Mouse (Mus musculus) heart, adult 2 months (tissue): ENCODE measurements around the gene Ninj2. TPM values are rescaled to one million over a fixed set of nuclear protein-coding genes. Genes with fewer than 3 reads are reported as not detected.
A peak's percentile ranks its signal among the peaks of the same experiment; 100 is the strongest.

Source experiments
- DNase-seq, 2 experiments: peaks; one replicate each; pipeline ENCODE4 v3.0.0; 2021
- H3K27ac ChIP-seq: fragments of 200-600 bp; 2 replicates; pipeline ENCODE4 v1.8.1; 2022
- H3K27me3 ChIP-seq: fragments of 200-500 bp; 2 replicates; pipeline ENCODE4 v1.6.1; 2012; ENCODE audit warnings: mild to moderate bottlenecking, low read length, inconsistent platforms, mixed read lengths; ENCODE audit not compliant: control insufficient read depth, insufficient read depth
- H3K36me3 ChIP-seq: fragments of 200-500 bp; 2 replicates; pipeline ENCODE4 v1.6.1; 2012; ENCODE audit warnings: low read length, inconsistent platforms; ENCODE audit not compliant: control insufficient read depth, insufficient read depth
- H3K4me1 ChIP-seq: fragments of 200-500 bp; 2 replicates; pipeline ENCODE4 v1.6.1; 2011; ENCODE audit warnings: low read length; ENCODE audit not compliant: control insufficient read depth, insufficient read depth
- H3K4me3 ChIP-seq: fragments of 200-600 bp; 2 replicates; pipeline ENCODE4 v1.8.1; 2022
- H3K79me2 ChIP-seq: fragments of 200-500 bp; replicated peaks from 2 replicates; pipeline ENCODE4 v1.6.1; 2012; ENCODE audit warnings: mild to moderate bottlenecking, inconsistent platforms, low read length, moderate library complexity, mixed read lengths; ENCODE audit not compliant: control insufficient read depth, insufficient read depth
- H3K9ac ChIP-seq: fragments of 200-500 bp; 2 replicates; pipeline ENCODE4 v1.6.1; 2012; ENCODE audit warnings: low read depth, mild to moderate bottlenecking, control low read depth, inconsistent platforms, low read length, mixed read lengths
- CTCF ChIP-seq: fragments of 200-600 bp; IDR thresholded peaks from 2 replicates; pipeline ENCODE4 v1.8.1; 2022; ENCODE audit warnings: antibody characterized with exemption, mild to moderate bottlenecking, moderate library complexity
- EP300 ChIP-seq: fragments of 200-500 bp; IDR thresholded peaks from 2 replicates; pipeline ENCODE4 v1.6.1; 2011; ENCODE audit warnings: low read depth, low read length, control low read depth; ENCODE audit not compliant: insufficient read depth
- POLR2A ChIP-seq: fragments of 200-500 bp; IDR thresholded peaks from 2 replicates; pipeline ENCODE4 v1.6.1; 2011; ENCODE audit warnings: mild to moderate bottlenecking, low read depth, low read length, control low read depth; ENCODE audit not compliant: insufficient read depth
- WGBS: fragments of 180-500 bp; shearing (Covaris S2); methylation state at CpG from one replicate; pipeline ENCODE4 v1.1.7; 2018; 5-methylcytosine and 5-hydroxymethylcytosine counted together
- intact Hi-C: fragments of 180-260 bp; cut with DNase I; formaldehyde crosslinking; loops from one replicate; pipeline ENCODE4 v1.15.1; 2025
- polyA plus RNA-seq: library from polyadenylated mRNA; depleted of rRNA; stranded (reverse); fragments of >200 nt; gene quantifications from 2 replicates; pipeline ENCODE4 v1.2.3, GENCODE M21; 2012
- total RNA-seq, 2 experiments: library from RNA; stranded (reverse); gene quantifications; 2 replicates each; pipeline ENCODE4 v1.2.3; 2021

Ninj2 gene
- total and polyA plus RNA-seq, 3 experiments, result not detected

GRCm38 (mm10) chr6:120101221-120101620 lies 8.1 kb downstream of the Ninj2 start:
- TF ChIP-seq CTCF (no peak), POLR2A (no peak), EP300 (no peak)
- Histone ChIP-seq H3K4me1 (no peaks in the 10 kb centered on the region), H3K9ac (no peak overlapping the region), H3K4me3 (no peak overlapping the region), H3K27me3 (no peaks in the 10 kb centered on the region), H3K27ac (no peak overlapping the region), H3K79me2 (no peaks in the 10 kb centered on the region), H3K36me3 (no peaks in the 10 kb centered on the region)
- DNase-seq, result no peak
- intact Hi-C loops, result no loop called here
- 77% methylated on average over 12 of the region's 12 CpGs for WGBS

- WGBS, result 84% methylated on average over 6 of the region's 6 CpGs
- Histone ChIP-seq H3K27me3 (no peaks in the 10 kb centered on the region), H3K9ac (no peak overlapping the region), H3K36me3 (no peaks in the 10 kb centered on the region), H3K79me2 (no peaks in the 10 kb centered on the region), H3K4me3 (no peak overlapping the region), H3K4me1 (no peaks in the 10 kb centered on the region), H3K27ac (no peak overlapping the region)
- intact Hi-C loops, result no loop called here
- DNase-seq, result no peak
- no peak for TF ChIP-seq CTCF
Observed at GRCm38 (mm10) chr6:120101996-120102395, 8.8 kb downstream of the Ninj2 start.

DNA sequence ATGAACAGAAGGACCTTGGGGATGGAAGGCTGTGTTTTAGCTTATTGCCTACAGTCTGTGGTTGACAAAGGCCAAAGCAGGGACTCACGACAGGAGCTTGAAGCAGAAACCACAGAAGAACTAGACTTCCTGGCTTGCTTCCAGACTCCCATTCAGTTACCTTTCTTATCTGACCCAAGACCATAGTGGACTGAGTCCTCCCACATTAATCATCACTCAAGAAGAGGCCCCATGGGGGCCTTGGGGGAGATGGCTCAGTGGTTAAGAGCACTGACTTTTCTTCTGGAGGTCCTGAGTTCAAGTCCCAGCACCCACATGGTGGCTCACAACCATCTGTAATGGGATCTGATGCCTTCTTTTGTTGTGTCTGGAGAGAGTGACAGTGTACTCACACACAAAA lies 10.0 kb downstream of the Ninj2 start:
- Histone ChIP-seq H3K9ac (no peak overlapping the region), H3K4me1 (no peaks in the 10 kb centered on the region), H3K79me2 (no peaks in the 10 kb centered on the region), H3K27me3 (no peaks in the 10 kb centered on the region), H3K27ac (no peak overlapping the region), H3K4me3 (no peak overlapping the region), H3K36me3 (no peaks in the 10 kb centered on the region)
- intact Hi-C loops, result no loop called here
- no peak for TF ChIP-seq EP300
- no peak for TF ChIP-seq CTCF
- TF ChIP-seq POLR2A, result no peak
- WGBS, result 21% methylated on average over 1 of the region's 1 CpGs
- DNase-seq, result no peak

- intact Hi-C loops, result no loop called here
Observed at GRCm38 (mm10) chr6:120105055-120105454, 11.9 kb downstream of the Ninj2 start.

DNA sequence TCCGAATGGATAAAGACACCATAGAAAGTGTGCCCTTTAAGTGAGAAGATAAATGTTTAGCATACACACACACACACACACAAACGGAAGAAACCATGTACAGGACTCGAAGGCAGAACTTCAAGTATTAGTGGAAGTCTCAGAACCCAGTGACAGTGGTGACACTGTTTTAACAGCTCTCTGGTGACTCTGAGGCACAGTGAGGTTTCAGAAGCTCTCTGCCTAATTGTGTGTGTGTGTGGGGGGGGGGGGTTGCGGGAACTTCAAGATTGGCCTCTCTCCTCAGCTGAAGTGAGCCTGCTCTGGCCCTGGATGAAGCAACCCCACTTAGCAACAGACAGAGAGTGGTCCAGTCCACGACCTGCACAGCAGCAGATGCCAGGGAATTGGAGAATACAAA lies 14.4 kb downstream of the Ninj2 start:
- Histone ChIP-seq H3K9ac (no peak overlapping the region), H3K4me3 (no peak overlapping the region), H3K27ac (peak overlapping the region; percentile 89; the same call in 1 of the 2 replicates), H3K4me1 (peaks cover 18% of the 10 kb centered on the region), H3K27me3 (no peaks in the 10 kb centered on the region), H3K79me2 (no peaks in the 10 kb centered on the region), H3K36me3 (peaks cover 7% of the 10 kb centered on the region)
- no peak for DNase-seq
- 84% methylated on average over 5 of the region's 5 CpGs for WGBS
- intact Hi-C loops, result no loop called here
- TF ChIP-seq EP300, result no peak
- no peak for TF ChIP-seq POLR2A
- no peak for TF ChIP-seq CTCF

More at GRCm38 (mm10) chr6:120105055-120105454, 11.9 kb downstream of the Ninj2 start:
- peaks cover 5% of the 10 kb centered on the region for H3K36me3 ChIP-seq
- no peak overlapping the region for H3K9ac ChIP-seq
- TF ChIP-seq CTCF, result no peak
- no peak for TF ChIP-seq POLR2A
- TF ChIP-seq EP300, result no peak
- H3K27ac ChIP-seq, result no peak overlapping the region
- H3K4me1 ChIP-seq, result peaks cover 9% of the 10 kb centered on the region
- H3K27me3 ChIP-seq, result no peaks in the 10 kb centered on the region
- H3K4me3 ChIP-seq, result no peak overlapping the region
- H3K79me2 ChIP-seq, result no peaks in the 10 kb centered on the region
- no peak for DNase-seq

DNA sequence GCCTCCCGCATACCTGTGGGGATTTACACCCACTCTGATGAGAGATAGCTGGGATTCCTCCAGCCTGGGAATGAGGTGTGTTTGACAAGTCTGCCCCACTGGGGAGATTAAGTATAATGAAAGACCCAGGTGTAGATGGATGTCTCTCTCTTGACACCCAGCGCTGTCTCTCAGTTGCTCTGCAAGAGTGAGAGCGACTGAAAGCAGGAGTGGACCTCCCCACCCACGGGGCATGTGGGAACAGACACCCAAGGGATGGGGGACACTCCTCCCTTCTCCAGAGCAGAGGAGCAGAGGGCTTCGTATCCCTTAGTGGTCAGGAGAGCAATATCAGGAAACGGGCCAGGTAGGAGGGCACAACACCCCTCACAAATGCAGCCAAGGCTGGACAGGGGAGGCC lies 14.9 kb downstream of the Ninj2 start:
- Histone ChIP-seq H3K9ac (no peak overlapping the region), H3K79me2 (no peaks in the 10 kb centered on the region), H3K36me3 (peaks cover 7% of the 10 kb centered on the region), H3K27ac (peak overlapping the region; percentile 89), H3K27me3 (no peaks in the 10 kb centered on the region), H3K4me3 (no peak overlapping the region), H3K4me1 (peaks cover 20% of the 10 kb centered on the region)
- peak in 1 of 2 experiments; percentile 29 for DNase-seq
- intact Hi-C loops, result loop anchor here (2.0 kb wide), 1 partner anchor 51 kb away; no protein-coding TSS in a partner anchor
- no peak for TF ChIP-seq EP300
- TF ChIP-seq POLR2A, result no peak
- TF ChIP-seq CTCF, result no peak
- 57% methylated on average over 6 of the region's 6 CpGs for WGBS
